ENCODE assay signal across 8 mouse cellular contexts in the genomic region with DNA sequence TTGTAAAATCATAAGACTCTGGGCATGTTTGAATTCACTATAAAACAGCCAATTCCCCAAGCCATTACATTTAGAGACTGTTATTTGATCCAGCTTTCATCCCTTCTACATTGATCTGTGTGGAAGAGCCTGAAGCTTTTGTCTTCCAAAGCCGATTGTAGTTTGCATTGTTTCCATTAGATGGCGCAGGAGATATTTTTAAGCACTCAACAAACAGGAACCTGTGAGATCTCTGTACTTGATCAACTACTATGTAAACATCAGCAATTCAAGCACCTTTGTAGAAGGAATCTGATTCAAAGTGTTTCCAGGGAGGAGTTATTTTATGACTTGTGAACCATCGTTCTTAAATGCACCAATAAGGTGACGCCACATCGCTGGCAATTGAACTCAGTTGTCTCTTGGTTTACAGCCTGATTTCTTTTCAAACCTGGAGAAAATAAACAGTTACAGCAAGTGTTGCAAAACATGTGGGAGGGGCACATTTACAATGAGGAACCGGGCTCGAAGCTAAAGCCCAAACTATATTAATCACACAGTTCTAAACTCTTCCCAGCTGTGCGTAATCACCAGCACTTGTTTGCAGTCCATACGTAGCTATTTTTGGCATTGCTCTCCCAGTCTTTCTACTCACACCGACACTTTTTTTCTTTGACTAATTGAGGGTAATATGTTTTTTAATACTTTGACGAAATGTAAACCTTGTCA.
DNase-seq lines count a peak whose midpoint lies in the region; ATAC-seq and TF ChIP-seq lines count a peak whose summit lies in the region.

No protein-coding gene starts in this region.

- in situ Hi-C loops in CH12.LX (cut with MboI; ENCODE audit: low pct_ligation_motif_present, low pct_unique_long_range_greater_than_20kb, low sequenced_read_pairs): loop anchor here (25.0 kb wide), 1 partner anchor 885 kb away; no protein-coding TSS in a partner anchor

- peak in 1 of 2 experiments; percentile 49; a peak in 3 of 4 replicates for TF ChIP-seq CTCF in CH12.LX (conservative IDR thresholded peaks at IDR 0.05 in 1 of 2, IDR thresholded peaks at IDR 0.05 in 1 of 2; ENCODE audit: low read depth in 2 of 2, low read length in 2 of 2)

- no peaks in the 10 kb centered on the region for H3K9me3 ChIP-seq in CH12.LX (replicated peaks; ENCODE audit: low read length)
- H3K9me3 ChIP-seq in kidney, embryonic 14.5 days (ENCODE audit: control insufficient read depth, low read length): no peaks in the 10 kb centered on the region
- no peaks in the 10 kb centered on the region for H3K9me3 ChIP-seq in limb, embryonic 13.5 days

- TF ChIP-seq POLR2A in CH12.LX (IDR thresholded peaks at IDR 0.05; ENCODE audit: low read depth, low read length): no peak

- no peaks in the 10 kb centered on the region for H3K27me3 ChIP-seq in CH12.LX (replicated peaks)
- no peaks in the 10 kb centered on the region for H3K27me3 ChIP-seq in kidney, embryonic 14.5 days (ENCODE audit: control insufficient read depth, insufficient read depth, low read length)
- H3K27me3 ChIP-seq in limb, embryonic 13.5 days: no peaks in the 10 kb centered on the region

- DNase-seq in A20 (ENCODE audit: low read depth, low spot score): peak; percentile 40
- peak; percentile 44 for DNase-seq in CH12.LX (ENCODE audit: extremely low read depth)
- peak; percentile 28 for DNase-seq in cerebellum, adult 9-11 months
- DNase-seq in gonadal fat pad, adult 2 months (ENCODE audit: low read depth): peak; percentile 49
- peak; percentile 36 for DNase-seq in retina, adult 2 months (ENCODE audit: low read depth, low spot score)
- no peak for DNase-seq in natural killer cell, adult 2 months (ENCODE audit: low spot score in 2 of 2)

- no peaks in the 10 kb centered on the region for H3K4me1 ChIP-seq in CH12.LX (ENCODE audit: control insufficient read depth in 1 of 2, insufficient read depth in 2 of 2)
- H3K4me1 ChIP-seq in kidney, embryonic 14.5 days (ENCODE audit: control insufficient read depth, insufficient read depth, low read length): no peaks in the 10 kb centered on the region
- H3K4me1 ChIP-seq in limb, embryonic 13.5 days: peaks cover 6% of the 10 kb centered on the region; the same call in 1 of the 2 replicates

- no peak for TF ChIP-seq EP300 in CH12.LX (IDR thresholded peaks at IDR 0.05; ENCODE audit: low read length)

- H3K4me3 ChIP-seq in CH12.LX (replicated peaks in 1 of 3; ENCODE audit: low read depth in 2 of 3, low read length in 2 of 3, poor library complexity in 1 of 3): no peak overlapping the region
- H3K4me3 ChIP-seq in kidney, embryonic 14.5 days (ENCODE audit: low read length): no peak overlapping the region
- H3K4me3 ChIP-seq in limb, embryonic 13.5 days: no peak overlapping the region

- TF ChIP-seq RAD21 in CH12.LX (IDR thresholded peaks at IDR 0.05; ENCODE audit: low read depth, low read length): peak; percentile 59

- WGBS in kidney, embryonic 14.5 days: 44% methylated on average over 11 of the region's 11 CpGs
- 29% methylated on average over 11 of the region's 11 CpGs for WGBS in limb, embryonic 13.5 days

- H3K4me2 ChIP-seq in CH12.LX (ENCODE audit: insufficient read depth, low read depth, poor library complexity, severe bottlenecking): no peak overlapping the region
- no peak overlapping the region for H3K4me2 ChIP-seq in kidney, embryonic 14.5 days (replicated peaks; ENCODE audit: low read depth, low read length)
- H3K4me2 ChIP-seq in limb, embryonic 13.5 days (replicated peaks): peak overlapping the region; percentile 27; the same call in 1 of the 2 replicates

- no peaks in the 10 kb centered on the region for H3K36me3 ChIP-seq in CH12.LX (replicated peaks in 1 of 2; ENCODE audit: control insufficient read depth in 1 of 2, insufficient read depth in 1 of 2, low read length in 1 of 2)
- no peaks in the 10 kb centered on the region for H3K36me3 ChIP-seq in kidney, embryonic 14.5 days (ENCODE audit: control insufficient read depth, insufficient read depth, low read length)
- no peaks in the 10 kb centered on the region for H3K36me3 ChIP-seq in limb, embryonic 13.5 days

- ATAC-seq in kidney, embryonic 14.5 days (ENCODE audit: low FRiP score, low TSS enrichment): peak; percentile 73; the same call in 1 of the 2 replicates
- peak; percentile 76; the same call in 1 of the 2 replicates for ATAC-seq in limb, embryonic 13.5 days (ENCODE audit: low FRiP score, low read depth)

- H3K79me2 ChIP-seq in CH12.LX (replicated peaks; ENCODE audit: control insufficient read depth, extremely low read depth, insufficient read depth, poor library complexity, severe bottlenecking): no peaks in the 10 kb centered on the region

- dilution Hi-C loops in CH12.LX (cut with MboI; ENCODE audit: extremely low pct_ligation_motif_present, extremely low pct_unique_long_range_greater_than_20kb, low sequenced_read_pairs): no loop called here

- H3K9ac ChIP-seq in CH12.LX (ENCODE audit: insufficient read depth, low read depth): no peak overlapping the region
- no peak overlapping the region for H3K9ac ChIP-seq in kidney, embryonic 14.5 days (ENCODE audit: low read depth, low read length)
- no peak overlapping the region for H3K9ac ChIP-seq in limb, embryonic 13.5 days

- H3K27ac ChIP-seq in CH12.LX (ENCODE audit: insufficient read depth, low read depth): no peak overlapping the region
- no peak overlapping the region for H3K27ac ChIP-seq in kidney, embryonic 14.5 days (ENCODE audit: low read depth, low read length)
- H3K27ac ChIP-seq in limb, embryonic 13.5 days: no peak overlapping the region

TF ChIP-seq in CH12.LX, 34 proteins besides CTCF, POLR2A, EP300 and RAD21:
- TF ChIP-seq SMC3 (IDR thresholded peaks at IDR 0.05; ENCODE audit: low read depth, low read length): peak; percentile 52
- no peak for TF ChIP-seq JUN (IDR thresholded peaks at IDR 0.05; ENCODE audit: insufficient read depth, low read depth, low read length)

Comparison
In these comparisons a context has a peak if more than half of its experiments do, and no peak if none do; other contexts are left out.
1. DNase-seq: peak in A20 (single experiment), CH12.LX (single experiment), cerebellum, adult 9-11 months (single experiment), gonadal fat pad, adult 2 months (single experiment) and retina, adult 2 months (single experiment); none in natural killer cell, adult 2 months (0 of 2).